Mouse (Mus musculus) lung, postnatal 36 days (tissue): Measurements from ENCODE around the gene Lag3.

Experiments
- DNase-seq: peaks from one replicate; pipeline ENCODE4 v3.0.0; 2022; ENCODE audit warnings: mixed read lengths

Lag3 gene

GRCm38 (mm10) chr6:124919695-124920317, 8.3 kb upstream of the Lag3 start, which contains the start of gene Ptms:
TSS of gene Ptms (minus strand) at chr6:124920103.
- peak; percentile 98 for DNase-seq

DNA sequence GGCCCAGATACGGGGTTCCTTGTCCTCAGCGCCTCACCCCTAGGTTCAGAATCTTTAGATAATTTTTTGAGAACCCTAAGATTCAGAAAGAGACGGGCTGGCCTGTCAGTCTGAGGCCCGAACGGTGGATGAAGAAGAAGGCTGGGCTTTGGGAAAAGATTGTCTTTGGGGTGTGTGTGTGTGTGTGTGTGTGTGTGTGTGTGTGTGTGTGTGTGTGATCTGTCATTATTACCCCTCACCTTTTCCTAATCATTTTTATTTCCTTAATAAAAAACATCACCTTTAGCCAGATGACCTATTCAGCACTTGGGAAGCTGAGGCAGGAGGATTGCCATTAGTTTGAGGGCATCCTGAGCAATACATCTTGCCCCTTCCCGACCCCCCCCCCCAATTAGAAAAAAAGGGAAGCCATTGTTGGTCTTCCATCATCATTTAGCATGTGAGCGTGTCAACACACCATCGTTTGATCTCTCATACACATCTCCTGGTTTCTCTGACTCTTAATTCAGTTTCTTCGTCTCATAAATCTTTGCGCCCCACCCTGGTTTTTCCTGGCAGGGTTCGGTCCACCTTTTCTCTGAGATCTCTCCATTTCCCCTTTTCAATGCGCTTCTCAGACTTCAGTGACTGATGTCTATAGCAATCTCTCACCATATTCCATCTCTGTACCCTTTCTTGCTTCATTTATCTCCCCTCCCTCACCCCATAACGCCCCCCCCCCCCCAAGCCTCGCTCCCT, 7.6 kb upstream of the Lag3 start:
- peak; percentile 33 for DNase-seq

DNA sequence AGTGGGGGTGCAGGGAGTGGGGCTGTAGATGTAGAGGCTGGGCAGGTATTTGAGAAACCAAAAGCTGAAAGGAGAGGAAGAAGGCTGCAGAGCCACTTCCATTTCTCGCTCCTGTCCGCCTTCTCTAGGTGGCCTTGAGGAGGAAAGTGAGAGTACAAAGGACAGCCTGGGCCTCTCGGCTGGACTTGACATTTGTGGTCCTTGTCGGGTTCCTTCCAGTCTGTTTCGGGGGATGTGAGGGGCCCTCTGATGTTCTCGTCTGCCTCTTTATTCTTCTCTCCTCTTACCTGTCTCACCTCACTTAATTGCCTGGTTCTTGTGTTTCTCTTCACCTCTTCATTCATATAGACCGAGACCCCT, 6.8 kb upstream of the Lag3 start:
- no peak for DNase-seq

DNA sequence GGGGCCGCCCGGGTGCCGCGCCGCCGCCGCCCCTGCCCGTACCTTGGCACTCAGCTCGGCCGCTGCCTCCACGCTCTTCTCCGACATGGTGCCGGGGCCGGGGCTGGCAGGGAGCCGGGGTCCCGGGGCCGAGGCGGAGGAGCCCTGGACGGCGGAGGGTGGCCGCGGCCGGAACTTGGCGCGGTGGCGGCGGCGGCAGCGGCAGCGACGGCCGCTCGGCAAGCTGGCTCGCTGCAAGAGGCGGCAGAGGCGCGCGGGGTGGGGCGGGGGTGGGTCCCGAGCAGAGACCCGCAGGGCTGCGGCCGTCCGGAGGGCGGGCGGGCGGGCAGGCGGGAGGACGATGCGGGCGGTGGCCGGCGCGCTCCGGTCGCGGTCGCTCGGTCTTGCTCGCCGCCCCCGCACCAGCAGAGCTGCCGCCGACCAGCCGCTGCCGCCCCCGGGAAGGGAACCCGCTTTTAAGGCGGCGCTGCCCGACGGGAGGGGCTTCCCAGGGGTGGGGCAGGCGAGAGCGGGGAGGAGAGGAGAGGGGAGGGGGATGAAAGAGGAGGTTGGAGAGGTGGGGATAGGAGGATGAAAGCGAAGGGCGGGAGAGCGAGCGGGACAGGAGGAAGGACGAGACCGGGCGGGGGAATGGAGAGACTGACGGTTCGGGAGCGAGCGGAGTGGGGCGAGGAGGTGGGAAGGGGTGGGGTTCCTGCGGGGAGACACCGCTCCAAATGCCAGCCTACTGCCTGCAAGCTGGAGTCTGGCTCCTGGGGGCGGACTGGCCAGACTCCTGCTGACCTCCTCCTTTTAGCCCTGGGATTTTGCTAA, 6.2 kb upstream of the Lag3 start:
- peak; percentile 95 for DNase-seq

DNA sequence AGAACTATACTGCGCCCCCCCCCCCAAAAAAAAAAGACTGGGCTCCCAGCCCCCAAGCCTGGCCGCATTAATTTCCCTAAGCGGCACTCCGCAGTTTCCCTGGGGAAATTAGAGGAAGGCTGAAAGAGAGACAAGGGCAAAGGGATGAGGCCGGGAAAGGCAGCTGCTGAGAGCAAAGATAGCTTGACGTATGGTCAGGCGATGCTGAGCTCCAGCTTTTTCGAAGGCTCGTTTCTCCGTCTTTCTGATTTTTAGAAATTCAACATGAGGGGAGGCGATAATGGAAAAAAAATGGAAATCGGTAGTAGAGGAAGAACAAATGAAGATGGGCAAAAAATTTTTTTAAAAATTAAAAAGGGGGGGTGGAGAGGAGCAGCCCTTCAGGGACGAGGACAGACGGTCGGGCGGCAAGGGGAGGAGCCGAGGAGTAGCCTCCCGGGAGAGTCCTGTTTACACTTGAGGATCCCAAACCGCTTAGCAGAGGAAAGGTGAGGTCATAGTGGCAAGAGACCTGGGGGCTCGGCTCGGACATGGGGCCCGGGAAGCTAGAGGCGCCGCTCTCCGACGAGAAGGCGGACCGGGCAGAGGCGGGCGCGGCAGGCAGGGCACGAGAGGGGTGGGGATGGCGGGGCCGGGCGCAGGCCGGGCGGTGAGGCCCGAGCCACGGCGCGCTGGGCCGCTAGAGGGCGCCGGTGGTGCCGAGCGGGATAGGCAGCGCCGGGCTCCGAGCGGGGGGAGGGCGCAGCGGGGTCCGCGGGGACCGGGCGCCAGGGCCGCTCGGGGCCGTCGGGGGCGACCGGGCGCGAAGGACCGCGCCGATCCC, 5.4 kb upstream of the Lag3 start:
- DNase-seq, result peak; percentile 93

GRCm38 (mm10) chr6:124915942-124916694, 4.6 kb upstream of the Lag3 start:
- DNase-seq, result peak; percentile 44

DNA sequence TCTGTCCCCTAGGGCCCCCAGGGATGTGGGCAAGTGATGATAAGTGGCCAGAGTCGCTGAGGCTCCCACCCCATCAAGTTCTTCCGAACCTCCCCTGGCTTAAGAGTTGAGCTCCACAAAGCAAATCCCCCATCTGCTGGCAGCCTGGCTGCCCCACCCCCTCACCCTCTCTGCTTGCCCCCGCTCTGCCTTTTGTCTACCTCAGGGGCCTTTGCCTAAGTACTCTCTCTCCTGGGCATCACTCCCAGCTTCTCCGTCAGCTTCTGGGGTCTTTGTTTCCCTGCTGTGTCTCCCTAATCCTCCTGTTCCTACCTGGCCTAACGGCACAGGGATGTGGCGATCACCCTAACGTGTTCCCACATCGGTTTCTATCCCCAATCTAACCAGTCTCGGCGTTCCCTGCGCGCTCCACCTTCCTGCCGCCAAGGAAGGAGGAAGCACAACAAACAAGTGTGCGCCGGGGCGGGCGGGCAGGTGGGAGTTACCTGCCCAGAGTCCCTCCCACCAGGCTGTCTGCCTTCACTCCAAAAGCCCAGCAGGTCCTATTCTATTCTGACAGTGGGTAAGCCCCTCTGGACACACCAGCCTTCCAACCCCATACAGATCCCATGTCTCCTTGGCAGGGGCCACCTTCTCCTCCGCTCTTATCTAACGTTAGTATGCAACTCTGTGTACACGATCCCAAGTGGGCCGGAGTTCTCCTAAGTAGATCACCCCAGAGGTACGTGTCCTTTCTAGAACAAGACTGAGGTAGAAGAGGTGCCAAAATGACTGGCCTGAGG, 3.8 kb upstream of the Lag3 start:
- DNase-seq, result peak; percentile 68

GRCm38 (mm10) chr6:124914511-124914910, 3.0 kb upstream of the Lag3 start:
- DNase-seq, result no peak

- DNase-seq, result no peak
These were observed 2.3 kb upstream of the Lag3 start for GRCm38 (mm10) chr6:124913721-124914285.

- DNase-seq, result peak; percentile 39
These were observed 1.7 kb upstream of the Lag3 start for GRCm38 (mm10) chr6:124913214-124913613.

- no peak for DNase-seq
These were observed 1.5 kb downstream of the Lag3 start for GRCm38 (mm10) chr6:124910032-124910431.

DNA sequence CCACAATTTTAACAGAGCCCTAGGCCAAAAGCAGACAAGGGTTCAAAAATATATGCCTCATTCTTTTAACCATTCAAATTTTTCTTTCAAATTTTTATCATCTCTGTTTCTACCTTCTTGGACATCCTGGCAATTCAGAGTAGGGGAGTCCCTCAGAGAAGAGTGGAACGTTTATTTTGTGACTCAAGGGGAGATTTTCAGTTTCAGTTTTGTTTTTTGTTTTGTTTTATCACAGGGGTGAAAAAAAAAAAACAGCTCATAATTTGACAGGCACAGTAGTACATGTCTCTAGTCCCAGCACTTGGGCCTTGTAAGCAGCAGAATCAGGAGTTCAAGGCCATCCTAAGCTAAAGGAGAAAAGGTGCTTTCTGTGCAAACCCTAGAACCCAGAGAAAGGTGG, 3.7 kb downstream of the Lag3 start:
- DNase-seq, result no peak

- no peak for DNase-seq
These were observed 6.3 kb downstream of the Lag3 start for GRCm38 (mm10) chr6:124904991-124905860.

DNA sequence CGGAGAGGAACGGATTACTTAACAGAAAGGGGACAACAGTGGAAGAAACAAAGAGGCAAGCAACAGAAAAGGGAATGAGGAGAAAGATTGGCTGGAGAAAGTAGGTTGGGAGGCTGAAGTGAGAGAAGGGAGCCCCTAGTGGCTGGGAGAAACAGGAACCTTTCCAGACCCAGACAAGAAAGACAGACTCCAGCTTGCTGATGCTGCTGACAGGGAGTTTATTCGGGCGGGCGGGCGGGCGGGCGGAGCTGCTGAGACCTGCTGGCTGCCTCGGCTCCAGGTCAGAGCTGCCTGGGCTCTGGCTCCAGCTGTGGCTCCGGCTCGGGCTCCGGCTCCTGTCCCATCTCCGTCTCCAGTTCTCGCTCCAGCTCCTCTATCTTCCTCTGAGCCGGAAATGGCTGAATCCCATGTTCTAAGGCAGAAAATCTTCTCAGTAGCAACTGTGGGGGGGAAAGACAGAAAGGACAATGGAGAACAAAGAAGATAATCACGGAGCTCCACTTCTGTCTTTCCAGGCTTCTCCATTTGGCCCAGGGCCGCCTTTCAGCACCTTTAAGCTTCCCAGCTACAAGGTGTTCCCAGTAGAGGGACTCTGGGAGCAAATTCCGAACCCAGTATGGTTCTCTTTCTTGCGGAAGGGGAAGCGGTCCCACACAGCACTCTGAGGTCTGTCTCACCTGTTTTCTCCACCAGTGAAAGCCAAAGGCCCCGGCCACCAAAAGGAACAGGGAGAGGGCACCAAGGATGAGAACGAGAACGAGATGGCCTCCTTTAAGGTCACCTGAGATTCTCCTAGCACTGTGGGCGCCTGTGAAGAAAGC, 7.1 kb downstream of the Lag3 start:
- peak; percentile 87 for DNase-seq

DNA sequence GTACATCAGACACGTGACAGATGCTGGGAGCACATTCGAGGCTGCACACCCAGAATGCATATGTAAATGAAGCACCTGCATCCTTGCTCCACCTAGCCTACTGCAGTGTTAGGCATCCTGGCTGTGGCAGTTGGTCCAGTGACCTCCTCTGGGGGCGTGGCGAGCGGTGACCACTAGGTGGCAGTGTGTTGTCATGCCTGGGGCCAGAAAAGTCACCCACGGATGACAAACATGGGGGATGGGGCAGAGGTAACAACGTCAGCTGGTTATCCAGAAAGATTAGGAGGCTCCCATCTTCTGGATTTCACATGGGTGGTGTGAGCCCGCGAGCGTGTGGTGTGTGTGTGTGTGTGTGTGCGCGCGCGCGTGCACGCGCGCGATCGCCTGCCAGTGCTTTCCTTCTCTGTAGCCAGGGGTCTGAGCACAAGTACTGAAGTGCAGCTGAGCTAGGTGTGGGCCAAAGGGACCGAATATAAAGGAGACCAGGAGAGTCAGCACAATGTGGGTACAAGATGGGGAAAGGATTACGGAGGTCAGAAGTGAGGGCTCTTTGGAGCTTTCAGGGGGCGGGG, 7.8 kb downstream of the Lag3 start:
- peak; percentile 99 for DNase-seq

DNA sequence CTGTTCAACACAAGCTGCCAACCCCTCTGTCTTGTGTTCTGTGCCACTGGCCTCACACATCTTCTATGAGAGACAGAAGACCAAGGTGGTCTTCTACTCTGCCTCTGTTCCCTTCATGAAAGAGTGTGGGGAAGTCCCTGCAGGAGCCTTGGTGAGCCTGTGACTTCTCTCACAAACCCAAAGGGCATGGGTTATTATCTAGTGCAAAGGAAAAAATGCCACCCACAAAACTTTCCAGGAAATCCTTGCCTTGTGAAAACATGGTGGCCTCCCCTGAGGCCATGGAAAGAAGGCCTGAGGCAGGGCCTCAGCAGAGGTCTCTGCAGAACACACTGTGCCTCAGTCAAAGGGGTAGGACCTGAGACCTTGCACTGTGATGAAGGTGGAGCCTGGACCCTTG, 9.7 kb downstream of the Lag3 start:
- DNase-seq, result no peak

DNA sequence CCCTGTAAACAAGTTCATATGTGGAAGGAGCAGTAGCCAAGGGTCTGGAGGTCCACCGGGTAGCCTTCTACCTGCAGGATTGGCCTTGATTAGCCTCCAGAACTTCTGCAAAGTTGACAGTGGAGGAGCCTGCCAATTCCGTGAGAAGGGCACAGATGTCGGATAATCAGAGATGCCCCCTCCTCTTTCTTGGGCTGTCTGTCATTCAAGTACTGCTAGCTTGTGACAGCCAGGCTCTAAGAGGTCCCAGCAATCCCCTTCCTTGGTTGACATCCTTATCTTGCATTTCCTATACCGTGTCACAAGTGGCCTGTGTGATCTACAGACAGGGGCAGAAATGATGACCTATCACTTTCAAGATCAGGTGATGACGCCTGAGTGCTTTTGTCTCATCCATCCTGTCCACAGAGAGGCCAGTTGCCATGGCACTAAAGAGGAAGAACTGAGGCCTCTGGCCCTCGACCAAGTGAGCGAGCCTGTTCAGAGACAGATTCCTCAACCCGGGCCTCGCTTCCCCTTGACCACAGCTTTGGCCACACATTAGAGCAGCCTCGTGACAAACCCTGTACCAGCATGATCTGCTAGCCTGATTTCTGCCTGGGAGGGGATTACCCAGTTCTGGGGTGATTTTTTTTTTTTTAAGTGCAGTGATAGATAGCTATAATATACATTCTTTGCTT, 10.6 kb downstream of the Lag3 start:
- DNase-seq, result peak; percentile 70
